Mouse (Mus musculus) intestine, embryonic 16.5 days (tissue): ENCODE measurements around the gene B3galnt2. TPM values are rescaled to one million over a fixed set of nuclear protein-coding genes. Genes with fewer than 3 reads are reported as not detected.
"Not testable (repeated sequence)": the region's sequence is repeated elsewhere in the genome, so short reads cannot be mapped to it uniquely, and the experiment has no call there.

Experiments used
- ATAC-seq: fragments of 200-750 bp; cut with Nextera tagmentation; 2 replicates; pipeline ENCODE4 v1.8.0; 2017; ENCODE audit warnings: moderate TSS enrichment, moderate library complexity
- H3K27ac ChIP-seq: fragments of 300-500 bp; sonication (generic); 2 replicates; pipeline ENCODE4 v1.5.1; 2014; ENCODE audit warnings: mild to moderate bottlenecking, low read length
- H3K27me3 ChIP-seq: fragments of 300-500 bp; sonication (generic); replicated peaks from 2 replicates; pipeline ENCODE4 v1.6.1; 2014; ENCODE audit warnings: low read length, control low read depth, mixed read lengths; ENCODE audit not compliant: control insufficient read depth, insufficient read depth
- H3K36me3 ChIP-seq: fragments of 300-500 bp; sonication (generic); 2 replicates; pipeline ENCODE4 v1.6.1; 2014; ENCODE audit warnings: low read length, control low read depth; ENCODE audit not compliant: control insufficient read depth, insufficient read depth
- H3K4me1 ChIP-seq: fragments of 300-500 bp; sonication (generic); 2 replicates; pipeline ENCODE4 v1.6.1; 2014; ENCODE audit warnings: low read length, control low read depth, mixed read lengths; ENCODE audit not compliant: control insufficient read depth, insufficient read depth
- H3K4me2 ChIP-seq: fragments of 300-500 bp; sonication (generic); 2 replicates; pipeline ENCODE4 v1.6.1; 2014; ENCODE audit warnings: low read depth, low read length, control low read depth
- H3K4me3 ChIP-seq: fragments of 300-500 bp; sonication (generic); 2 replicates; pipeline ENCODE4 v1.5.1; 2014; ENCODE audit warnings: mild to moderate bottlenecking, low read length
- H3K9ac ChIP-seq: fragments of 300-500 bp; sonication (generic); 2 replicates; pipeline ENCODE4 v1.6.1; 2014; ENCODE audit warnings: low read depth, low read length
- H3K9me3 ChIP-seq: fragments of 300-500 bp; sonication (generic); 2 replicates; pipeline ENCODE4 v1.6.1; 2016; ENCODE audit warnings: low read length, control low read depth; ENCODE audit not compliant: control insufficient read depth
- WGBS: fragments of 180-500 bp; shearing (Covaris S2); extraction: QIAGEN DNeasy Blood & Tissue Kit; methylation state at CpG from one replicate; pipeline ENCODE4 v1.1.7; 2014; 5-methylcytosine and 5-hydroxymethylcytosine counted together
- polyA plus RNA-seq: library from polyadenylated mRNA; unstranded; fragments of >200 nt; fragmentation: Nextera tagmentation; extraction: Ambion mirVana; gene quantifications from 2 replicates; pipeline ENCODE4 v1.2.1, GENCODE M21; 2015

The B3galnt2 gene
- polyA plus RNA-seq, 1 experiment from 2014 or later = 30.0 TPM

DNA sequence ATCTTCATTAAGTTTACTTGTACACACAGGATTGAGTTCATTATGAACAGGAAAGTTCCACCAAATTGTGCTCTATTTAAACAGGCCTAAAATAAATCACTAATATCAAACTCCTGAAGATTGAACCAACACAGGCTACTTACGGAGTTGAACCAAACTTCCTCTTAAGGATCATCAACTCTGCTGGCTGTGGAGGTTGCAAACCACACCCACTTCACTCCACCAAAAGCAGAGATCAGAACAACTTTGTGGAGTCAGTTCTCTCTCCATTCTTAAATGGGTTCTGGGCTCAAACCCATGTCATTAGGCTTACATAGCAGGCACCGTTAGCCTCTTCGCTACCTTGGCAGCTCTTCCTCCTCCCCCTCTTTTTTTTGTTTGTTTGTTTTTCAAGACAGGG, 64.6 kb downstream of the B3galnt2 start:
- Histone ChIP-seq H3K9ac (no peak overlapping the region), H3K9me3 (no peaks in the 10 kb centered on the region), H3K27ac (no peak overlapping the region), H3K36me3 (0 out of 2 replicates have a peak, but pooled peaks cover 3% of the 10 kb centered on the region), H3K27me3 (no peaks in the 10 kb centered on the region), H3K4me1 (no peaks in the 10 kb centered on the region), H3K4me3 (no peak overlapping the region), H3K4me2 (no peak overlapping the region)
- WGBS = 91% methylated on average over 3 of the region's 3 CpGs
- no peak for ATAC-seq

DNA sequence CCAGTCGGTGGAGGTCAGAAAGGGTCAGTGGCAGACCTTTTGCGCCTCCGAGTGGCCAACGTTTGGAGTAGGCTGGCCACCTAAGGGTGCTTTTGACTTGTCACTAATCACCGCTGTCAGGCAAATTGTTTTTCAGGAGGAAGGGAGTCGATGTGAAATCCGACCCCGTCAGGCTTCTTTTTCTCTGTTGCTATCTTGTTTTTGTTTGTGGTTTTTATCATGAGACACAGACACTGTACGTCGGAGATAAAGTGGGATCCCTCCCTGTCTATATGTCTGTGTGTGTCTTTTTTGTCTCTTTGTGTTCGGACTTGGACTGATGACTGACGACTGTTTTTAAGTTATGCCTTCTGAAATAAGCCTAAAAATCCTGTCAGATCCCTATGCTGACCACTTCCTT, 67.1 kb downstream of the B3galnt2 start:
- not testable (repeated sequence) for H3K4me3 ChIP-seq, H3K36me3 ChIP-seq, H3K4me1 ChIP-seq, H3K9ac ChIP-seq, H3K27me3 ChIP-seq, H3K27ac ChIP-seq, H3K4me2 ChIP-seq, ATAC-seq, H3K9me3 ChIP-seq
- WGBS = 82% methylated on average over 8 of the region's 12 CpGs

DNA sequence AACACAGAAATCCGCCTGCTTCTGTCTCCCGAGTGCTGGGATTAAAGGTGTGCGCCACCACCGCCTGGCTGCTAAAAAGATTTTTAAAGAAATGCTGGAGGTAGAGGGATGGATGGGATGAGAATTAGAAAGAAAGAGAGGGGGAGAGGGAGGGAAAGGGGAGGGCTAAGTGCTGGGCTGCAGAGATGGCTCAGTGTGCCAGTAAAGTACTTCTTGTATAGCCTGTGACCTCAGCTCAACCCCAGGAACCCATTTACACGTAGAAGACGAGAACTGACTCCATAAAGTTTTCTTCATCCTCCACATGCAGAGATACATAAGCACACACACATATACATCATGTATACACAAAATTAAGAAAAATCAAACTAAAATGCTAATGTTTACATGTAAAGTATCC, 71.3 kb downstream of the B3galnt2 start:
- no peak for ATAC-seq
- no peak overlapping the region for H3K4me2 ChIP-seq
- H3K27me3 ChIP-seq = no peaks in the 10 kb centered on the region
- H3K4me3 ChIP-seq = no peak overlapping the region
- H3K9ac ChIP-seq = no peak overlapping the region
- no peaks in the 10 kb centered on the region for H3K4me1 ChIP-seq
- 90% methylated on average over 6 of the region's 6 CpGs for WGBS
- H3K36me3 ChIP-seq = no peaks in the 10 kb centered on the region; the same call in 1 of the 2 replicates
- H3K9me3 ChIP-seq = no peaks in the 10 kb centered on the region
- no peak overlapping the region for H3K27ac ChIP-seq

DNA sequence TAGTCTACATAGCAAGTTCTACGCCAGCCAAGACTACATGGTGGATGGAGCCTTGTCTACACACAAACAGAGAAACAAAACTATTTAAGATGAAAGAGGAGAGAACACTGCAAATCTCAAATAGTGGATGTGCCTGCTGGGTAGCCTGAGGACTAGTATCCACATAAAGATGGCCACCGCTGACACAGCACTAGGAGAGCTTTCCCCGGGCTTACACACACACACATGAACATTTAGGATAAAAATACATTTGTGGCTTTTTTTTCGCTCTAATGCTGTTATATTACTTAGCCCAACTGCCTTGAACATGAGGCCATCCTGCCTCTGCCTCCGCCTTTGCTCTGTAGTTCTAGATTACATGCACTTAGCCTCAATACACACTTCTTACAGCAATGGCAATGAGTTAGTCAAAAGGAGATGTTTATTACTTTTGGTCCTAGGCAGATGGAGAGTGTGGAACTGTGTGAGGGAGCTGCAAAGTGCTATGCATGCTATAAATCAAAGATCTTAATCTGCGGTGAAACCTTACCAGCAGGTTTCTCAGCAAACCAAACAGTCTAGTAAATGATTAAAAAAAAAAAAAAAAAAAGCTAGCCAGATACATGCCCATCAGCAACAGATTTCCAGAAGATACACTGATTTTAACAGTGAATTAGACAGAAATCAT, 72.0 kb downstream of the B3galnt2 start:
- no peak overlapping the region for H3K27ac ChIP-seq
- peak; percentile 83 for ATAC-seq
- WGBS = 84% methylated on average over 6 of the region's 6 CpGs

DNA sequence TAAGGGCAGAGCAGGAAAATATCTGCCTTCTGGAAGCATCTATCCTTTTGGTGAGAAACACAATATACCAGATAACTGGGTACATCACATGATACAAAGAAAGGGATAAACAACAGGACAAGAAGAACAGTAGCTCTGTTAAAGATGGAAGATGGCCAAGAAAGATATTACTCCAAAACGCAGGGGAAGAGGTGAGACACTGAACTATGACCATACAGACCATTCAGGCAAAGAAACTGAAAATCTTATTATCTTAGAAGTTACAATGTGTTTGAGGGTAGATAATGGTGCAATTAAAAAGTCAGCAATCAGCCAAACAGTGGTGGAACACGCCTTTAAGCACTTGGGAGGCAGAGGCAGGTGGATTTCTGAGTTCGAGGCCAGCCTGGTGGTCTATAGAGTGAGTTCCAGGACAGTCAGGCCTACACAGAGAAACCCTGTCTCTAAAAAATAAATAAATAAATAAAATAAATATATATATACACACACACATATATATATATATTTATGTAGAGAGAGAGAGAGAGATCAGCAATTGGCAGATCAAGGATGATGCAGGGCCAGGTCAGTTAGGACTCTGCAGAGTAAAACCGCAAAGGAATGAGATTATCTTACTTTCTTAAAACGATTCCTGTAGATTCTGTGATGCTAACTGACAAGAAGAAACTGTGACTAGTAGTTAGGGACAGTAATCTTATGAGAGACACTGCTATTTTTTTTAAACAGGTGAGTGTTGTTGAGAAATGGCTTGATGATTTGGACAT, 79.2 kb downstream of the B3galnt2 start:
- no peak overlapping the region for H3K9ac ChIP-seq
- H3K4me1 ChIP-seq = no peaks in the 10 kb centered on the region
- 84% methylated on average over 5 of the region's 5 CpGs for WGBS
- H3K9me3 ChIP-seq = no peaks in the 10 kb centered on the region
- H3K4me3 ChIP-seq = no peak overlapping the region
- ATAC-seq = peak; percentile 39; the same call in 1 of the 2 replicates
- no peak overlapping the region for H3K27ac ChIP-seq
- no peak overlapping the region for H3K4me2 ChIP-seq
- no peaks in the 10 kb centered on the region for H3K27me3 ChIP-seq
- no peaks in the 10 kb centered on the region for H3K36me3 ChIP-seq

More for the DNA sequence above, 72.0 kb downstream of the B3galnt2 start:
- no peaks in the 10 kb centered on the region; the same call in 1 of the 2 replicates for H3K36me3 ChIP-seq
- H3K4me1 ChIP-seq = no peaks in the 10 kb centered on the region
- H3K4me2 ChIP-seq = no peak overlapping the region
- H3K27me3 ChIP-seq = no peaks in the 10 kb centered on the region
- no peak overlapping the region for H3K9ac ChIP-seq
- no peaks in the 10 kb centered on the region for H3K9me3 ChIP-seq
- H3K4me3 ChIP-seq = no peak overlapping the region

DNA sequence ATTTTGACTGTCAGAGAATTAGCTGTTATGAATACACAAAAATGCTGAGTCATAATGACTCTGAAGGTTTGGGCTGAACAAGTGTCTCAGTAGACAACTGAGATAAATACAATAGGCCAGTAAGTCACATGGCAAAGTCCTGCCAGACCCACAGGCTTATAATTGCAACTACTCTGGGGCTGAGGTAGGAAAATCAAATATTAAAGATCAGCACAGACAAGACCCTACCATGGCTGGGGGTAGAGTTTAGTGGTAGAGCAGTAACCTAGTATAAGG, 79.7 kb downstream of the B3galnt2 start:
- Histone ChIP-seq H3K36me3 (no peaks in the 10 kb centered on the region), H3K27ac (no peak overlapping the region), H3K9ac (no peak overlapping the region), H3K4me3 (no peak overlapping the region), H3K9me3 (no peaks in the 10 kb centered on the region), H3K4me1 (peaks cover 3% of the 10 kb centered on the region; the same call in 1 of the 2 replicates), H3K27me3 (no peaks in the 10 kb centered on the region), H3K4me2 (no peak overlapping the region)
- ATAC-seq = peak; percentile 57; the same call in 1 of the 2 replicates

DNA sequence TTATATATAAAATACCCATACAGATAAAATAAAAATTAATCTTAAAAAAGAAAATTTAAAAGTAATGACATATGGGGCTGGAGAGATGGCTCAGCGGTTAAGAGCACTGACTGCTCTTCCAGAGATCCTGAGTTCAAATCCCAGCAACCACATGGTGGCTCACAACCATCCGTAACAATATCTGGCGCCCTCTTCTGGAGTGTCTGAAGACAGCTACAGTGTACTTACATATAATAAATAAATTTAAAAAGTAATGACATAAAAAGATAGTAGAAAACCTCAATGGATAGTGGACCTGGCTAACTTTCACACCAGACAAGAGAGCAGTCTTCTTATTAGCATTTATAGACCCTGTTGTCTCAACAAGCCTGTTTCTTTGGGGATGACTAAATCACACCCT, 81.1 kb downstream of the B3galnt2 start:
- H3K9ac ChIP-seq, H3K27me3 ChIP-seq, H3K4me2 ChIP-seq, H3K9me3 ChIP-seq, H3K4me1 ChIP-seq, H3K27ac ChIP-seq, H3K4me3 ChIP-seq, ATAC-seq, H3K36me3 ChIP-seq: not testable (repeated sequence)
- 90% methylated on average over 3 of the region's 3 CpGs for WGBS

DNA sequence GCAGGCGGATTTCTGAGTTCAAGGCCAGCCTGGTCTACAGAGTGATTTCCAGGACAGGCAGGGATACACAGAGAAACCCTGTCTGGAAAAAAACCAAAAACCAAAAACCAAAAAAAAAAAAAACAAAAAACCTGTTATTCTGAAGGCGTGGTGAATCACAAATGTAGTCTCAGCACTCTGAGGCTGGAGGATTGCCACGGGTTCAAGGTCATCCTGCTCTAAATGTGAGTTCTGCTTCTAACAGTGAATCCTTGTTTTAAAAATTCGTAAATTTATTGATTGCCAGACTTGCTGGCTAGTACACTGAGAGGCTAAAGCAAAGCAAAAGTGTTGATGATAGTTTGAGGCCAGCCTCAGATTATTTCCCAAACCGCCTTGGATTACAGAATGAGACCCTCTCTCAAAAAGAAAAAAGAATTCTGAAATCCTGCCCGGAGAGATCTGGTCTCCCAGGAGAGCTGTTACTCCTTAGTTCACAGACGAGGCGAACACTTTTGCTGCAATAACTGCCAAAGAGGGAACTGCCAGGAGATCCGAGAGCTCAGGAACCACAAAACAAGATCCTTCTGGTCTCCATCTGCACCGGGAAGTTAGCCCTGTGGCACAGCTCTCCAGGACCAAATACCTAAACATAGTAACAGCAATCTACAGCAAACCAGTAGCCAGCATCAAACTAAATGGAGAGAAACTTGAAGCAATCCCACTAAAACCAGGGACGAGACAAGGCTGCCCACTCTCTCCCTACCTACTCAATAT, 81.8 kb downstream of the B3galnt2 start:
- Histone ChIP-seq H3K4me2 (no peak overlapping the region), H3K9me3 (no peaks in the 10 kb centered on the region), H3K27ac (no peak overlapping the region), H3K4me1 (peaks cover 9% of the 10 kb centered on the region), H3K36me3 (no peaks in the 10 kb centered on the region), H3K9ac (no peak overlapping the region), H3K27me3 (no peaks in the 10 kb centered on the region), H3K4me3 (no peak overlapping the region)
- WGBS = 91% methylated on average over 11 of the region's 11 CpGs
- ATAC-seq = no peak

DNA sequence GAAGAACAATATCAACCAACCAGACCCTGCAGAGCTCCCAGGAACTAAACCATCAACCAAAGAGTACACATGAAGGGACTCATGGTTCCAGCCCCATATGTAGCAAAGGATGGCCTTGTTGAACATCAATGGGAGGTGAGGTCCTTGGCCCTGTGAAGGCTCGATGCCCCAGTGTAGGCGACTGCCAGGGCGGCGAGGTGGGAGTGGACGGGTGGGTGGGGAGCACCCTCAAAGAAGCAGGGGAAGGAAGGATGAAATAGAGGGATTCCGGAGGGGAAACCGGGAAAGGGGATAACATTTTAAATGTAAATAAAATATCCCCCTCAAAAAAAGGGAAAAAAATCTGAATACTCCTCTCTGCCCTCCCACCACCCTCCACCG, 84.6 kb downstream of the B3galnt2 start:
- Histone ChIP-seq H3K27ac (peak overlapping the region; percentile 48), H3K4me3 (peak overlapping the region; percentile 76), H3K36me3 (no peaks in the 10 kb centered on the region), H3K4me2 (peak overlapping the region; percentile 96), H3K9me3 (no peaks in the 10 kb centered on the region), H3K4me1 (peaks cover 9% of the 10 kb centered on the region), H3K9ac (peak overlapping the region; percentile 91), H3K27me3 (no peaks in the 10 kb centered on the region)
- WGBS = 0% methylated on average over 8 of the region's 8 CpGs
- peak; percentile 27 for ATAC-seq
